Mouse (Mus musculus): ENCODE measurements around the gene Pomgnt2. TPM values are rescaled to one million over a fixed set of nuclear protein-coding genes. Genes with fewer than 3 reads are reported as not detected.

The Pomgnt2 gene
- total and polyA plus RNA-seq, 3 experiments = not detected

DNA sequence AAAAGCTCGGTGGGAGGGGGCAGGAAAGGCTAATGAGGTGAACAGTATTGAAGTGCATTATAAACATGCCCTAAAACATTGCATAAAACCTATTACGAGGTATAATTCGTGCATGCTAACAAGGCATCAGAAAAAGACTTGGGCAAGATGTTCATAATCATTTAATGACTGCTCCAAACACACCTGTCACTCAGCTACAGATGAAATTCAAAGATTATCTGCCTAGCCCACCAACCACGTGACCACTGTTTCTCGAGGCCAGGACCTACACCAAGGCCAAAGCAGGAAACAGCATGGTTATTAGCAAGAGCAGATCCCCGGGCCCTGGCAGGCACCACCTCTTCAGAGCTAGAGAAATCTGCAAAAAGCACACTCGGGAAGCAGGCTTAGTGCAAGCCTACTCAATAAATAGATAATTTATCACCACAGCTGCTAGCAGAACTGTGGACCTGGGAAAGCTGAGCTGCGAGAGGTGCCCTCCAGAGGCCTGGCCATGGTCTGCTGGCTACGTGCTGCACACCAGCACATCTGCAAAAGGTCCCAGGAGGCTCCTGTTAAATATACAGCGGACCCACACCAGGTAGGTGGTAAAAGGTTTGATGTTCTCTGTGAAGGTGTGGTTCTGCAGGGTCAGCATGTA lies 15.3 kb downstream of the Pomgnt2 start:
- no peaks in the 10 kb centered on the region for H3K79me2 ChIP-seq (ENCODE audit: control insufficient read depth, insufficient read depth, low read length, poor library complexity)
- no peak for DNase-seq (ENCODE audit: low read depth, low spot score)
- H3K36me3 ChIP-seq (ENCODE audit: control insufficient read depth in 1 of 2, insufficient read depth in 2 of 2, low read length in 2 of 2) = no peaks in the 10 kb centered on the region
- H3K9me3 ChIP-seq (replicated peaks; ENCODE audit: insufficient read depth, low read length) = no peaks in the 10 kb centered on the region
- no peak overlapping the region for H3K27ac ChIP-seq (ENCODE audit: control insufficient read depth, low read depth, low read length)
- H3K27me3 ChIP-seq (ENCODE audit: control insufficient read depth in 1 of 2, insufficient read depth in 2 of 2, low read length in 2 of 2) = no peaks in the 10 kb centered on the region
- no peaks in the 10 kb centered on the region for H3K4me1 ChIP-seq (ENCODE audit: control insufficient read depth in 1 of 2, insufficient read depth in 2 of 2, low read length in 2 of 2)
- H3K4me3 ChIP-seq (ENCODE audit: control insufficient read depth in 1 of 2, insufficient read depth in 1 of 2, low read depth in 2 of 2, low read length in 2 of 2) = no peak overlapping the region
- no peak overlapping the region for H3K9ac ChIP-seq (ENCODE audit: control insufficient read depth, low read depth, low read length, poor library complexity, severe bottlenecking)
- TF ChIP-seq NRF1 (IDR thresholded peaks at IDR 0.05; ENCODE audit: insufficient read depth, low read depth, low read length, poor library complexity, severe bottlenecking) (no peak), MXI1 (IDR thresholded peaks at IDR 0.05; ENCODE audit: low read depth, low read length) (no peak), SIN3A (IDR thresholded peaks at IDR 0.05; ENCODE audit: low read length) (no peak), GABPA (IDR thresholded peaks at IDR 0.05; ENCODE audit: low read depth, low read length) (no peak), JUND (IDR thresholded peaks at IDR 0.05; ENCODE audit: low read depth, low read length) (no peak), POLR2AphosphoS5 (IDR thresholded peaks at IDR 0.05; ENCODE audit: borderline replicate concordance, low read depth, low read length) (no peak), MYB (IDR thresholded peaks at IDR 0.05; ENCODE audit: low read depth, low read length) (no peak), USF1 (IDR thresholded peaks at IDR 0.05; ENCODE audit: low read depth, low read length) (no peak), RAD21 (IDR thresholded peaks at IDR 0.05; ENCODE audit: low read depth, low read length) (no peak), EP300 (IDR thresholded peaks at IDR 0.05; ENCODE audit: low read depth in 1 of 2, low read length in 2 of 2) (no peak), MAZ (IDR thresholded peaks at IDR 0.05; ENCODE audit: low read depth, low read length) (no peak), ZC3H11A (IDR thresholded peaks at IDR 0.05; ENCODE audit: low read depth, low read length) (no peak), KAT2A (conservative IDR thresholded peaks at IDR 0.05; ENCODE audit: low read depth, low read length) (no peak)

- H3K9ac ChIP-seq (ENCODE audit: control insufficient read depth, low read depth, low read length, poor library complexity, severe bottlenecking) = no peak overlapping the region
- no peak for TF ChIP-seq USF1 (IDR thresholded peaks at IDR 0.05; ENCODE audit: low read depth, low read length)
- no peak for TF ChIP-seq JUND (IDR thresholded peaks at IDR 0.05; ENCODE audit: low read depth, low read length)
- no peak for TF ChIP-seq TAL1 (IDR thresholded peaks at IDR 0.05; ENCODE audit: low read length)
- H3K4me3 ChIP-seq (ENCODE audit: control insufficient read depth in 1 of 2, insufficient read depth in 1 of 2, low read depth in 2 of 2, low read length in 2 of 2) = no peak overlapping the region
- no peak for DNase-seq (ENCODE audit: low read depth, low spot score)
- H3K79me2 ChIP-seq (ENCODE audit: control insufficient read depth, insufficient read depth, low read length, poor library complexity) = no peaks in the 10 kb centered on the region
- H3K27me3 ChIP-seq (ENCODE audit: control insufficient read depth in 1 of 2, insufficient read depth in 2 of 2, low read length in 2 of 2) = no peaks in the 10 kb centered on the region
- no peaks in the 10 kb centered on the region for H3K4me1 ChIP-seq (ENCODE audit: control insufficient read depth in 1 of 2, insufficient read depth in 2 of 2, low read length in 2 of 2)
- no peaks in the 10 kb centered on the region for H3K36me3 ChIP-seq (ENCODE audit: control insufficient read depth in 1 of 2, insufficient read depth in 2 of 2, low read length in 2 of 2)
- H3K27ac ChIP-seq (ENCODE audit: control insufficient read depth, low read depth, low read length) = no peak overlapping the region
- no peaks in the 10 kb centered on the region for H3K9me3 ChIP-seq (replicated peaks; ENCODE audit: insufficient read depth, low read length)
Observed at GRCm38 (mm10) chr9:121981046-121981445, 15.9 kb downstream of the Pomgnt2 start.

- H3K36me3 ChIP-seq (ENCODE audit: control insufficient read depth in 1 of 2, insufficient read depth in 2 of 2, low read length in 2 of 2) = no peaks in the 10 kb centered on the region
- H3K27me3 ChIP-seq (ENCODE audit: control insufficient read depth in 1 of 2, insufficient read depth in 2 of 2, low read length in 2 of 2) = no peaks in the 10 kb centered on the region
Observed at GRCm38 (mm10) chr9:121975321-121975720, 21.6 kb downstream of the Pomgnt2 start.

More at GRCm38 (mm10) chr9:121975321-121975720, 21.6 kb downstream of the Pomgnt2 start:
- no peak for DNase-seq (ENCODE audit: low read depth, low spot score)
- no peak overlapping the region for H3K9ac ChIP-seq (ENCODE audit: control insufficient read depth, low read depth, low read length, poor library complexity, severe bottlenecking)
- no peaks in the 10 kb centered on the region for H3K79me2 ChIP-seq (ENCODE audit: control insufficient read depth, insufficient read depth, low read length, poor library complexity)
- no peak overlapping the region for H3K27ac ChIP-seq (ENCODE audit: control insufficient read depth, low read depth, low read length)
- no peak for TF ChIP-seq EP300 (IDR thresholded peaks at IDR 0.05; ENCODE audit: low read depth in 1 of 2, low read length in 2 of 2)
- no peak for TF ChIP-seq JUND (IDR thresholded peaks at IDR 0.05; ENCODE audit: low read depth, low read length)
- TF ChIP-seq USF1 (IDR thresholded peaks at IDR 0.05; ENCODE audit: low read depth, low read length) = no peak
- no peak for TF ChIP-seq TAL1 (IDR thresholded peaks at IDR 0.05; ENCODE audit: low read length)
- no peak for TF ChIP-seq GABPA (IDR thresholded peaks at IDR 0.05; ENCODE audit: low read depth, low read length)
- TF ChIP-seq E2F4 (IDR thresholded peaks at IDR 0.05; ENCODE audit: borderline replicate concordance, low read depth, low read length) = no peak
- no peak for TF ChIP-seq SMC3 (IDR thresholded peaks at IDR 0.05; ENCODE audit: low read depth, low read length)
- TF ChIP-seq CTCF (IDR thresholded peaks at IDR 0.05 in 2 of 3, conservative IDR thresholded peaks at IDR 0.05 in 1 of 3; ENCODE audit: control insufficient read depth in 1 of 3, insufficient read depth in 1 of 3, low read depth in 2 of 3, low read length in 3 of 3, poor library complexity in 1 of 3, severe bottlenecking in 1 of 3) = no peak
- TF ChIP-seq GATA1 (IDR thresholded peaks at IDR 0.05; ENCODE audit: low read depth, low read length) = no peak
- TF ChIP-seq MEF2A (IDR thresholded peaks at IDR 0.05; ENCODE audit: extremely low read depth, insufficient replicate concordance, low read depth, low read length, poor library complexity, severe bottlenecking) = no peak
- no peak for TF ChIP-seq USF2 (IDR thresholded peaks at IDR 0.05; ENCODE audit: borderline replicate concordance in 1 of 2, insufficient read depth in 1 of 2, low read depth in 1 of 2, low read length in 2 of 2)
- TF ChIP-seq ETS1 (IDR thresholded peaks at IDR 0.05; ENCODE audit: low read depth, low read length) = no peak
- no peaks in the 10 kb centered on the region for H3K4me1 ChIP-seq (ENCODE audit: control insufficient read depth in 1 of 2, insufficient read depth in 2 of 2, low read length in 2 of 2)
- no peaks in the 10 kb centered on the region for H3K9me3 ChIP-seq (replicated peaks; ENCODE audit: insufficient read depth, low read length)
- no peak overlapping the region for H3K4me3 ChIP-seq (ENCODE audit: control insufficient read depth in 1 of 2, insufficient read depth in 1 of 2, low read depth in 2 of 2, low read length in 2 of 2)

Data from MEL (cell line).